Mouse (Mus musculus): ENCODE results near the gene Dlx4. TPM values are rescaled to one million over a fixed set of nuclear protein-coding genes. Genes with fewer than 3 reads are reported as not detected.

Gene Dlx4
- polyA plus RNA-seq, 1 experiment, result not detected

- TF ChIP-seq CTCF (IDR thresholded peaks at IDR 0.05; ENCODE audit: control insufficient read depth, insufficient read depth, low read length) (no peak), POLR2A (IDR thresholded peaks at IDR 0.05; ENCODE audit: borderline replicate concordance, control insufficient read depth, low read depth, low read length) (no peak)
- H3K4me3 ChIP-seq (replicated peaks; ENCODE audit: control insufficient read depth, low read depth, low read length), result no peak overlapping the region
- WGBS, result 14% methylated on average over 9 of the region's 9 CpGs
- no peak overlapping the region for H3K27ac ChIP-seq (ENCODE audit: control insufficient read depth, insufficient read depth, low read depth, low read length, poor library complexity)
- no peaks in the 10 kb centered on the region for H3K4me1 ChIP-seq (ENCODE audit: control insufficient read depth, insufficient read depth, low read length)
Observed at GRCm38 (mm10) chr11:95148754-95149153, 2.7 kb upstream of the Dlx4 start.

- WGBS, result 1% methylated on average over 34 of the region's 34 CpGs
- no peak overlapping the region for H3K4me3 ChIP-seq (replicated peaks; ENCODE audit: control insufficient read depth, low read depth, low read length)
Observed at GRCm38 (mm10) chr11:95144946-95145483, 1.0 kb downstream of the Dlx4 start.

GRCm38 (mm10) chr11:95144091-95144945, 1.7 kb downstream of the Dlx4 start:
- WGBS, result 19% methylated on average over 9 of the region's 9 CpGs
- TF ChIP-seq POLR2A (IDR thresholded peaks at IDR 0.05; ENCODE audit: borderline replicate concordance, control insufficient read depth, low read depth, low read length) (no peak), CTCF (IDR thresholded peaks at IDR 0.05; ENCODE audit: control insufficient read depth, insufficient read depth, low read length) (no peak)
- Histone ChIP-seq H3K4me1 (ENCODE audit: control insufficient read depth, insufficient read depth, low read length) (no peaks in the 10 kb centered on the region), H3K27ac (ENCODE audit: control insufficient read depth, insufficient read depth, low read depth, low read length, poor library complexity) (no peak overlapping the region), H3K4me3 (replicated peaks; ENCODE audit: control insufficient read depth, low read depth, low read length) (no peak overlapping the region)

More at GRCm38 (mm10) chr11:95144946-95145483, 1.0 kb downstream of the Dlx4 start:
- no peaks in the 10 kb centered on the region for H3K4me1 ChIP-seq (ENCODE audit: control insufficient read depth, insufficient read depth, low read length)
- no peak overlapping the region for H3K27ac ChIP-seq (ENCODE audit: control insufficient read depth, insufficient read depth, low read depth, low read length, poor library complexity)
- TF ChIP-seq POLR2A (IDR thresholded peaks at IDR 0.05; ENCODE audit: borderline replicate concordance, control insufficient read depth, low read depth, low read length) (no peak), CTCF (IDR thresholded peaks at IDR 0.05; ENCODE audit: control insufficient read depth, insufficient read depth, low read length) (no peak)

GRCm38 (mm10) chr11:95143663-95144062, 2.4 kb downstream of the Dlx4 start:
- H3K4me1 ChIP-seq (ENCODE audit: control insufficient read depth, insufficient read depth, low read length), result no peaks in the 10 kb centered on the region
- WGBS, result 13% methylated on average over 4 of the region's 4 CpGs
- TF ChIP-seq POLR2A (IDR thresholded peaks at IDR 0.05; ENCODE audit: borderline replicate concordance, control insufficient read depth, low read depth, low read length) (no peak), CTCF (IDR thresholded peaks at IDR 0.05; ENCODE audit: control insufficient read depth, insufficient read depth, low read length) (no peak)
- H3K27ac ChIP-seq (ENCODE audit: control insufficient read depth, insufficient read depth, low read depth, low read length, poor library complexity), result no peak overlapping the region
- no peak overlapping the region for H3K4me3 ChIP-seq (replicated peaks; ENCODE audit: control insufficient read depth, low read depth, low read length)

GRCm38 (mm10) chr11:95142980-95143575, 3.0 kb downstream of the Dlx4 start:
- Histone ChIP-seq H3K4me1 (ENCODE audit: control insufficient read depth, insufficient read depth, low read length) (no peaks in the 10 kb centered on the region), H3K4me3 (replicated peaks; ENCODE audit: control insufficient read depth, low read depth, low read length) (no peak overlapping the region), H3K27ac (ENCODE audit: control insufficient read depth, insufficient read depth, low read depth, low read length, poor library complexity) (no peak overlapping the region)
- no peak for TF ChIP-seq CTCF (IDR thresholded peaks at IDR 0.05; ENCODE audit: control insufficient read depth, insufficient read depth, low read length)
- no peak for TF ChIP-seq POLR2A (IDR thresholded peaks at IDR 0.05; ENCODE audit: borderline replicate concordance, control insufficient read depth, low read depth, low read length)
- WGBS, result 4% methylated on average over 39 of the region's 39 CpGs

GRCm38 (mm10) chr11:95142258-95142657, 3.8 kb downstream of the Dlx4 start:
- 9% methylated on average over 10 of the region's 10 CpGs for WGBS
- Histone ChIP-seq H3K4me1 (ENCODE audit: control insufficient read depth, insufficient read depth, low read length) (no peaks in the 10 kb centered on the region), H3K27ac (ENCODE audit: control insufficient read depth, insufficient read depth, low read depth, low read length, poor library complexity) (no peak overlapping the region), H3K4me3 (replicated peaks; ENCODE audit: control insufficient read depth, low read depth, low read length) (no peak overlapping the region)
- no peak for TF ChIP-seq CTCF (IDR thresholded peaks at IDR 0.05; ENCODE audit: control insufficient read depth, insufficient read depth, low read length)
- no peak for TF ChIP-seq POLR2A (IDR thresholded peaks at IDR 0.05; ENCODE audit: borderline replicate concordance, control insufficient read depth, low read depth, low read length)

GRCm38 (mm10) chr11:95139871-95140270, 6.2 kb downstream of the Dlx4 start:
- H3K4me1 ChIP-seq (ENCODE audit: control insufficient read depth, insufficient read depth, low read length), result no peaks in the 10 kb centered on the region
- H3K4me3 ChIP-seq (replicated peaks; ENCODE audit: control insufficient read depth, low read depth, low read length), result no peak overlapping the region
- WGBS, result 73% methylated on average over 5 of the region's 5 CpGs
- TF ChIP-seq CTCF (IDR thresholded peaks at IDR 0.05; ENCODE audit: control insufficient read depth, insufficient read depth, low read length) (no peak), POLR2A (IDR thresholded peaks at IDR 0.05; ENCODE audit: borderline replicate concordance, control insufficient read depth, low read depth, low read length) (no peak)
- H3K27ac ChIP-seq (ENCODE audit: control insufficient read depth, insufficient read depth, low read depth, low read length, poor library complexity), result no peak overlapping the region

GRCm38 (mm10) chr11:95137281-95137680, 8.8 kb downstream of the Dlx4 start:
- 70% methylated on average over 6 of the region's 6 CpGs for WGBS
- Histone ChIP-seq H3K27ac (ENCODE audit: control insufficient read depth, insufficient read depth, low read depth, low read length, poor library complexity) (no peak overlapping the region), H3K4me3 (replicated peaks; ENCODE audit: control insufficient read depth, low read depth, low read length) (no peak overlapping the region), H3K4me1 (ENCODE audit: control insufficient read depth, insufficient read depth, low read length) (no peaks in the 10 kb centered on the region)
- TF ChIP-seq CTCF (IDR thresholded peaks at IDR 0.05; ENCODE audit: control insufficient read depth, insufficient read depth, low read length), result no peak
- no peak for TF ChIP-seq POLR2A (IDR thresholded peaks at IDR 0.05; ENCODE audit: borderline replicate concordance, control insufficient read depth, low read depth, low read length)

Data from bone marrow, adult 2 months (tissue).